Mouse (Mus musculus): ENCODE data around the gene Cdc42.

- no peak for TF ChIP-seq CTCF (conservative IDR thresholded peaks at IDR 0.05; ENCODE audit: low read length)
- TF ChIP-seq NANOG (IDR thresholded peaks at IDR 0.05; ENCODE audit: borderline replicate concordance, low read length): no peak
- no peak for TF ChIP-seq POU5F1 (IDR thresholded peaks at IDR 0.05; ENCODE audit: borderline replicate concordance, low read length)
Measured at GRCm38 (mm10) chr4:137357517-137358254, at the start of gene Cdc42.
